Mouse (Mus musculus): Measurements from ENCODE around the gene Gm11127.
"Not testable (repeated sequence)": the region's sequence is repeated elsewhere in the genome, so short reads cannot be mapped to it uniquely, and the experiment has no call there.

DNA sequence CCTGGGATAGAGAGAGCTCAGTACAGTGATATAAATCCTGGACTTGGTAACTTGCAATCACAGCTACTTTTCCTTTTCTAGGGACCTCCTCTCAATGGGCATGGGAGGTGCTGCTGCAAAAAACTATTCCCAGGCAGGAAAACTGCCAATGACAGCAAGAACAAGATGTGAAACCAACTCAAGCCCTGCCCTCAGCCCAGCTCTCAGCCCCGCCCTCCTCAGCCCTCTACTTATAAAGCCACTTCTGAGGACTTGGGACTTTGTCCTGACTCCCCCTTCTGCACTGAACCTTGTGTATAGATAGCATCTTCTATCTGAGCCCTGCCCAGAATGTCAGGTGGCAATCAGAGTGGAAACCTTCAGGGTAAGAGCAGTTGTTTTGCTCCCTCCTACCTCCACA lies at the start of gene Gm11127:
- TF ChIP-seq CTCF (IDR thresholded peaks at IDR 0.05; ENCODE audit: low read depth, low read length); POLR2A (IDR thresholded peaks at IDR 0.05; ENCODE audit: extremely low read depth, insufficient read depth, low read length): not testable (repeated sequence)
